In the genomic region with DNA sequence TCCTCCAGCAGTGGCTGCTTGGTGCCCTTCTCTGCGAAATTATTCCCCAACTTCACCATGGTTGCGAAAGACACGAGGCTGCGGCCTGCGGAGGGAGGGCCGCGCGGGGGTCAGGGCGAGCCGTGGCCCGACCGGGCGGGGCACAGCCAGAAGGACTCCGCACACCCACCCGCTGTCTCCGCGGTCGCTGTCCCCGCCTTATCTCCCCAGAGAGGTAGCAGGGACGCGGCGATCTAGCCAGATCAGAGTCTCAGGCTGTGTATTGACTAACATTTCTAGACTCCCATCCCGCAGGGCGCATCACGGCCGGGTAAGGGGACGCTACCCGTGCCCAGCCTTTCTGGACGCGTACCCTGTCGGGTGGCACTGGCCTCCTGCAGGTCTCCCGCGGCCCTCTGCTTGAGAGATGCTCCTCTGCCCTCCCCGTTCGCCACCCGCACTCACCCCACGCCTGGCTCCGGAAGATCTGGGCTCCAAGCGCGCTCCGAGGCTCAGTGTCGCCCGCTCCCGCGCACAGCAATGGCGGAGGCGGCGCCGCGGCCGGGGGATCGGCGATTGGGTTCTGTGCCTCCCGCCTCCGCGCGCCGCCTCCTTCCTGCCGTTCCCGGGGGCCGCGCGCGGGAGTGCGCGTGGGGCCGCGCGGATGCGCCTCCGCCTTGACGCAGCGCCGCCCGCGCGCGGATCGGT, we compare ENCODE assay signal across 8 mouse cellular contexts. TPM values are rescaled to one million over a fixed set of nuclear protein-coding genes. Genes with fewer than 3 reads are reported as not detected.
DNase-seq lines count a peak whose midpoint lies in the region; ATAC-seq and TF ChIP-seq lines count a peak whose summit lies in the region.

No protein-coding gene starts in this region.

- under 1% methylated on average over 38 of the region's 79 CpGs for WGBS in embryonic facial prominence, embryonic 14.5 days
- WGBS in heart, embryonic 11.5 days (ENCODE audit: insufficient replicate concordance), result under 1% methylated on average over 72 of the region's 79 CpGs
- 2% methylated on average over 75 of the region's 79 CpGs for WGBS in liver, embryonic 14.5 days (ENCODE audit: insufficient replicate concordance)
- WGBS in neural tube, embryonic 15.5 days, result under 1% methylated on average over 79 of the region's 79 CpGs

- peak overlapping the region; percentile 90 for H3K9ac ChIP-seq in embryonic facial prominence, embryonic 14.5 days (ENCODE audit: low read depth, low read length)
- peak overlapping the region; percentile 73 for H3K9ac ChIP-seq in heart, embryonic 11.5 days (ENCODE audit: low read depth, low read length)
- no peak overlapping the region for H3K9ac ChIP-seq in liver, embryonic 14.5 days (replicated peaks)
- H3K9ac ChIP-seq in neural tube, embryonic 15.5 days (replicated peaks), result peak overlapping the region; percentile 97

- TF ChIP-seq CTCF in liver, embryonic 14.5 days (IDR thresholded peaks at IDR 0.05; ENCODE audit: low read depth), result no peak

- H3K36me3 ChIP-seq in embryonic facial prominence, embryonic 14.5 days (ENCODE audit: control insufficient read depth, insufficient read depth, low read length), result peaks cover 33% of the 10 kb centered on the region
- H3K36me3 ChIP-seq in heart, embryonic 11.5 days (ENCODE audit: control insufficient read depth, insufficient read depth, low read length), result no peaks in the 10 kb centered on the region
- no peaks in the 10 kb centered on the region for H3K36me3 ChIP-seq in liver, embryonic 14.5 days (replicated peaks; ENCODE audit: control insufficient read depth, insufficient read depth, low read depth)
- H3K36me3 ChIP-seq in neural tube, embryonic 15.5 days, result peaks cover 29% of the 10 kb centered on the region

- peak overlapping the region; percentile 73 for H3K27ac ChIP-seq in embryonic facial prominence, embryonic 14.5 days (replicated peaks; ENCODE audit: low read depth, low read length)
- H3K27ac ChIP-seq in heart, embryonic 11.5 days (ENCODE audit: low read depth, low read length), result no peak overlapping the region
- H3K27ac ChIP-seq in liver, embryonic 14.5 days, result no peak overlapping the region
- H3K27ac ChIP-seq in neural tube, embryonic 15.5 days (replicated peaks), result peak overlapping the region; percentile 98

- TF ChIP-seq EP300 in liver, embryonic 14.5 days (IDR thresholded peaks at IDR 0.05; ENCODE audit: low read depth), result no peak

- DNase-seq in spleen, postnatal 10 days (ENCODE audit: low spot score in 2 of 2), result peak; percentile 5 to 18
- no peak for DNase-seq in spleen, postnatal 4 days (ENCODE audit: low spot score in 2 of 2)
- DNase-seq in embryonic facial prominence, embryonic 14.5 days (ENCODE audit: low spot score), result peak; percentile 90
- DNase-seq in kidney, postnatal 10 days, result peak; percentile 84
- no peak for DNase-seq in liver, embryonic 14.5 days (ENCODE audit: low read depth in 3 of 3, low spot score in 3 of 3)
- DNase-seq in thymus, postnatal 4 days, result peak; percentile 73

- peak; percentile 88 for ATAC-seq in embryonic facial prominence, embryonic 14.5 days (ENCODE audit: low read depth)
- 0 out of 2 replicates have a peak, but pooled peaks have one; percentile 31 for ATAC-seq in heart, embryonic 11.5 days (replicated peaks; ENCODE audit: insufficient number of reproducible peaks, low FRiP score, low TSS enrichment)
- ATAC-seq in liver, embryonic 14.5 days (ENCODE audit: insufficient read depth), result no peak
- ATAC-seq in neural tube, embryonic 15.5 days (ENCODE audit: low FRiP score), result peak; percentile 90

- peak overlapping the region; percentile 88 for H3K4me2 ChIP-seq in embryonic facial prominence, embryonic 14.5 days (ENCODE audit: low read depth, low read length)
- peak overlapping the region; percentile 88 for H3K4me2 ChIP-seq in heart, embryonic 11.5 days
- H3K4me2 ChIP-seq in liver, embryonic 14.5 days (ENCODE audit: low read depth), result peak overlapping the region; percentile 41
- H3K4me2 ChIP-seq in neural tube, embryonic 15.5 days, result peak overlapping the region; percentile 80

- H3K4me3 ChIP-seq in embryonic facial prominence, embryonic 14.5 days (ENCODE audit: low read depth, low read length), result peak overlapping the region; percentile 89
- peak overlapping the region; percentile 63 for H3K4me3 ChIP-seq in heart, embryonic 11.5 days (ENCODE audit: low read depth, low read length)
- peak overlapping the region; percentile 41 to 42 for H3K4me3 ChIP-seq in liver, embryonic 14.5 days (ENCODE audit: insufficient read depth in 1 of 2, low read depth in 2 of 2, low read length in 2 of 2)
- H3K4me3 ChIP-seq in neural tube, embryonic 15.5 days (replicated peaks), result peak overlapping the region; percentile 86

- peaks cover 6% of the 10 kb centered on the region; the same call in 1 of the 2 replicates for H3K4me1 ChIP-seq in embryonic facial prominence, embryonic 14.5 days (ENCODE audit: control insufficient read depth, insufficient read depth, low read length)
- H3K4me1 ChIP-seq in heart, embryonic 11.5 days (ENCODE audit: control insufficient read depth, insufficient read depth, low read length), result no peaks in the 10 kb centered on the region
- H3K4me1 ChIP-seq in liver, embryonic 14.5 days (replicated peaks; ENCODE audit: control insufficient read depth in 2 of 2, insufficient read depth in 2 of 2, low read length in 1 of 2), result no peaks in the 10 kb centered on the region
- peaks cover 50% of the 10 kb centered on the region for H3K4me1 ChIP-seq in neural tube, embryonic 15.5 days

- H3K27me3 ChIP-seq in embryonic facial prominence, embryonic 14.5 days (replicated peaks; ENCODE audit: control insufficient read depth, insufficient read depth, low read length), result 0 out of 2 replicates have a peak, but pooled peaks cover 6% of the 10 kb centered on the region
- peaks cover 61% of the 10 kb centered on the region for H3K27me3 ChIP-seq in heart, embryonic 11.5 days (ENCODE audit: control insufficient read depth, insufficient read depth, low read length)
- H3K27me3 ChIP-seq in liver, embryonic 14.5 days (ENCODE audit: control insufficient read depth, insufficient read depth, low read length), result peaks cover 36% of the 10 kb centered on the region
- 0 out of 2 replicates have a peak, but pooled peaks cover 4% of the 10 kb centered on the region for H3K27me3 ChIP-seq in neural tube, embryonic 15.5 days (replicated peaks)

- no peaks in the 10 kb centered on the region for H3K9me3 ChIP-seq in embryonic facial prominence, embryonic 14.5 days (ENCODE audit: control insufficient read depth, low read length)
- H3K9me3 ChIP-seq in heart, embryonic 11.5 days (replicated peaks; ENCODE audit: control insufficient read depth, low read length), result no peaks in the 10 kb centered on the region
- no peaks in the 10 kb centered on the region for H3K9me3 ChIP-seq in liver, embryonic 14.5 days (ENCODE audit: control insufficient read depth, low read length)
- no peaks in the 10 kb centered on the region for H3K9me3 ChIP-seq in neural tube, embryonic 15.5 days (replicated peaks)

RNA-seq across cellular contexts. Expression of a gene that starts 0.6 kb away (rescaled TPM):
- 32.5 and 35.0 TPM in 2 replicates for polyA plus RNA-seq in embryonic facial prominence, embryonic 14.5 days (2014; fragmentation: Nextera tagmentation; extraction: Ambion mirVana)
- 5.3 and 11.9 TPM in 2 replicates for polyA plus RNA-seq in heart, embryonic 11.5 days (2014; fragmentation: Nextera tagmentation; extraction: Ambion mirVana)
- 1.3 and 1.5 TPM in 2 replicates for polyA plus RNA-seq in liver, embryonic 14.5 days (2012; rRNA removed)
- 0.35 and 0.71 TPM in 2 replicates for polyA plus RNA-seq in liver, embryonic 14.5 days (2014; fragmentation: Nextera tagmentation; extraction: Ambion mirVana)
- polyA plus RNA-seq in neural tube, embryonic 15.5 days (2015; fragmentation: Nextera tagmentation; extraction: Ambion mirVana), result 1,201 and 1,460 TPM in 2 replicates

Comparison
In these comparisons a context has a peak if more than half of its experiments do, and no peak if none do; other contexts are left out.
1. DNase-seq: peak in spleen, postnatal 10 days (2 of 2), embryonic facial prominence, embryonic 14.5 days (single experiment), kidney, postnatal 10 days (single experiment) and thymus, postnatal 4 days (single experiment); none in spleen, postnatal 4 days (0 of 2) and liver, embryonic 14.5 days (0 of 3).
2. H3K27ac ChIP-seq: peak in embryonic facial prominence, embryonic 14.5 days (single experiment) and neural tube, embryonic 15.5 days (single experiment); none in heart, embryonic 11.5 days (single experiment) and liver, embryonic 14.5 days (single experiment).
3. RNA of a gene that starts 0.6 kb away (polyA plus RNA-seq): 1,201 to 1,460 TPM in neural tube, embryonic 15.5 days; 32.5 to 35.0 TPM in embryonic facial prominence, embryonic 14.5 days, 5.3 to 11.9 TPM in heart, embryonic 11.5 days and 0.35 to 1.5 TPM in liver, embryonic 14.5 days; every median in the first group is over 10 times any median in the second.
4. Peak in every context shown above with its lines, with median percentiles within 50 percentile points of each other: H3K4me2 ChIP-seq and H3K4me3 ChIP-seq.